ENCODE assay signal across 9 mouse cellular contexts in genomic region chr5:30104841-30105667, GRCm38 (mm10). TPM values are rescaled to one million over a fixed set of nuclear protein-coding genes. Genes with fewer than 3 reads are reported as not detected.
DNase-seq lines count a peak whose midpoint lies in the region; ATAC-seq lines count a peak whose summit lies in the region.
"Had no signal": no experiment of that assay in that cellular context is flagged by ENCODE, and none has a peak within 500 bp of the region (broad histone marks: within the 10 kb centered on the region; RNA-seq: fewer than 3 reads in every experiment).

Gene Garem2, plus strand, starts transcription at chr5:30105161.

- peak within 1 kb of the TSS; percentile 87 for H3K27ac ChIP-seq in hindbrain, embryonic 11.5 days (ENCODE audit: low read depth, low read length)
- H3K27ac ChIP-seq in liver, embryonic 13.5 days, result no peak within 1 kb of the TSS
- H3K27ac ChIP-seq in neural tube, embryonic 15.5 days (replicated peaks), result peak within 1 kb of the TSS; percentile 81

- no peaks in the 10 kb centered on the region for H3K36me3 ChIP-seq in hindbrain, embryonic 11.5 days (ENCODE audit: control insufficient read depth, insufficient read depth, low read length)
- no peaks in the 10 kb centered on the region for H3K36me3 ChIP-seq in liver, embryonic 13.5 days
- no peaks in the 10 kb centered on the region for H3K36me3 ChIP-seq in neural tube, embryonic 15.5 days

- peaks cover 21% of the 10 kb centered on the region for H3K4me1 ChIP-seq in hindbrain, embryonic 11.5 days (replicated peaks; ENCODE audit: control insufficient read depth, insufficient read depth, low read length)
- peaks cover 7% of the 10 kb centered on the region for H3K4me1 ChIP-seq in liver, embryonic 13.5 days (replicated peaks)
- H3K4me1 ChIP-seq in neural tube, embryonic 15.5 days, result peaks cover 49% of the 10 kb centered on the region

- peak within 1 kb of the TSS; percentile 75 for H3K4me3 ChIP-seq in hindbrain, embryonic 11.5 days (ENCODE audit: low read depth, low read length)
- H3K4me3 ChIP-seq in liver, embryonic 13.5 days (replicated peaks), result peak within 1 kb of the TSS; percentile 44
- peak within 1 kb of the TSS; percentile 57 for H3K4me3 ChIP-seq in neural tube, embryonic 15.5 days (replicated peaks)
- H3K4me3 ChIP-seq: erythroblast, embryonic 14.5 days had no signal

- WGBS in hindbrain, embryonic 11.5 days, result under 1% methylated on average over 49 of the region's 65 CpGs
- WGBS in liver, embryonic 13.5 days (ENCODE audit: insufficient replicate concordance), result 2% methylated on average over 62 of the region's 65 CpGs
- WGBS in neural tube, embryonic 15.5 days, result under 1% methylated on average over 60 of the region's 65 CpGs

- peak within 1 kb of the TSS; percentile 95 for H3K4me2 ChIP-seq in hindbrain, embryonic 11.5 days (replicated peaks; ENCODE audit: low read depth, low read length)
- H3K4me2 ChIP-seq in liver, embryonic 13.5 days, result peak within 1 kb of the TSS; percentile 58
- peak within 1 kb of the TSS; percentile 97 for H3K4me2 ChIP-seq in neural tube, embryonic 15.5 days

- peak within 1 kb of the TSS; percentile 86 for H3K9ac ChIP-seq in hindbrain, embryonic 11.5 days (ENCODE audit: low read depth, low read length)
- no peak within 1 kb of the TSS for H3K9ac ChIP-seq in liver, embryonic 13.5 days
- H3K9ac ChIP-seq in neural tube, embryonic 15.5 days (replicated peaks), result peak within 1 kb of the TSS; percentile 61

- ATAC-seq in hindbrain, embryonic 11.5 days (ENCODE audit: low FRiP score), result peak; percentile 29
- no peak for ATAC-seq in liver, embryonic 13.5 days (ENCODE audit: low read depth)
- peak; percentile 45 for ATAC-seq in neural tube, embryonic 15.5 days (ENCODE audit: low FRiP score)

- H3K27me3 ChIP-seq in hindbrain, embryonic 11.5 days (ENCODE audit: control insufficient read depth, insufficient read depth, low read length), result peaks cover 3% of the 10 kb centered on the region; the same call in 1 of the 2 replicates
- peaks cover 79% of the 10 kb centered on the region for H3K27me3 ChIP-seq in liver, embryonic 13.5 days
- no peaks in the 10 kb centered on the region for H3K27me3 ChIP-seq in neural tube, embryonic 15.5 days (replicated peaks)

- DNase-seq in adrenal gland, postnatal 36 days, result peak; percentile 27 to 51
- DNase-seq in adrenal gland, postnatal 14 days, result no peak
- peak; percentile 26 for DNase-seq in right cerebral cortex, postnatal 14 days
- no peak for DNase-seq in right cerebral cortex, adult 18-20 months
- peak; percentile 70 for DNase-seq in hindbrain, embryonic 11.5 days (ENCODE audit: low spot score)
- no peak for DNase-seq in liver, embryonic 13.5 days
- DNase-seq in gastrocnemius, adult 8-10 months (ENCODE audit: low spot score in 2 of 2), result no peak

- H3K9me3 ChIP-seq in hindbrain, embryonic 11.5 days (ENCODE audit: control insufficient read depth, low read length), result no peaks in the 10 kb centered on the region
- H3K9me3 ChIP-seq in liver, embryonic 13.5 days (replicated peaks), result peaks cover 8% of the 10 kb centered on the region; the same call in 1 of the 2 replicates
- H3K9me3 ChIP-seq in neural tube, embryonic 15.5 days (replicated peaks), result no peaks in the 10 kb centered on the region

RNA-seq across cellular contexts. Expression of gene Garem2, which starts in this region (rescaled TPM):
- total RNA-seq in adrenal gland, postnatal 36 days (2021), result not detected
- total RNA-seq in adrenal gland, postnatal 14 days (2021), result 0.19 and 0.26 TPM in 2 replicates
- polyA plus RNA-seq in hindbrain, embryonic 11.5 days (2014; fragmentation: Nextera tagmentation; extraction: Ambion mirVana), result 18.2 and 20.3 TPM in 2 replicates
- polyA plus RNA-seq in liver, embryonic 13.5 days (2015; fragmentation: Nextera tagmentation; extraction: Ambion mirVana), result 0.03 TPM in 2 replicates
- polyA plus RNA-seq in neural tube, embryonic 15.5 days (2015; fragmentation: Nextera tagmentation; extraction: Ambion mirVana), result 8.2 and 9.6 TPM in 2 replicates
- total RNA-seq in gastrocnemius, adult 8-10 months (2022), result not detected
- polyA plus RNA-seq: erythroblast, embryonic 14.5 days had no signal

Comparison
In these comparisons a context has a peak if more than half of its experiments do, and no peak if none do; other contexts are left out.
1. DNase-seq: peak in right cerebral cortex, postnatal 14 days (single experiment) and hindbrain, embryonic 11.5 days (single experiment); none in adrenal gland, postnatal 14 days (single experiment), right cerebral cortex, adult 18-20 months (single experiment), liver, embryonic 13.5 days (single experiment) and gastrocnemius, adult 8-10 months (0 of 2).
2. Peak in DNase-seq in adrenal gland, postnatal 36 days; RNA of the gene not detected or under 1 TPM.
3. Peak in every context shown above with its lines, with median percentiles within 50 percentile points of each other: H3K4me2 ChIP-seq and H3K4me3 ChIP-seq.